Mouse (Mus musculus) erythroblast, embryonic 14.5 days (primary cell): Measurements from ENCODE around the gene Lin54.

Experiments
- GATA1 ChIP-seq: IDR thresholded peaks from 2 replicates; pipeline ENCODE4 v1.6.1; 2012; ENCODE audit warnings: low read length, inconsistent platforms, mixed read lengths
- TAL1 ChIP-seq: IDR thresholded peaks from 3 replicates; pipeline ENCODE4 v1.6.1; 2012; ENCODE audit warnings: low read length, inconsistent platforms, mixed read lengths

DNA sequence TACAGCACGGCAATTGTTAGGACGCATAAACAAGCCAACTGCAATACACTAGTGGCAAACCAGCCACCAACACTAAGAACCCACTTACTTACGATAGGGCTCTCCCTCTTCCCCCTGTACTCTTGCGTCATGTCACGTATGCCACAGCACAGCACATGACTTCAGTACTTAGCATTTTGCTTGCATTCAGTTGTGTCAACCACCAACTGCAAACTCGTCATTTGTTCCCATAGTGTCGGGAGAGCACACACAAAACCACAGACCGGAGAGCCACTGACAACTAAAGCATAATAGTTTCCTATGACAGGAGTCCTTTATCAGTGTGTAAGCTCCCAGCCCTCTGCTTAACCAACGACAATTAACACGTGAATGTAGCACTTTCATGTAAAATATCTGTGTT lies 33.8 kb downstream of the Lin54 start:
- TF ChIP-seq GATA1 (no peak), TAL1 (no peak)
